Mouse (Mus musculus) embryo, embryonic 9.5 days (tissue): ENCODE measurements around the gene Mbnl1.

ENCODE experiments used
- DNase-seq: peaks from one replicate; pipeline ENCODE4 v3.0.0-alpha.2; 2017; ENCODE audit errors: extremely low spot score

Mbnl1 gene

DNA sequence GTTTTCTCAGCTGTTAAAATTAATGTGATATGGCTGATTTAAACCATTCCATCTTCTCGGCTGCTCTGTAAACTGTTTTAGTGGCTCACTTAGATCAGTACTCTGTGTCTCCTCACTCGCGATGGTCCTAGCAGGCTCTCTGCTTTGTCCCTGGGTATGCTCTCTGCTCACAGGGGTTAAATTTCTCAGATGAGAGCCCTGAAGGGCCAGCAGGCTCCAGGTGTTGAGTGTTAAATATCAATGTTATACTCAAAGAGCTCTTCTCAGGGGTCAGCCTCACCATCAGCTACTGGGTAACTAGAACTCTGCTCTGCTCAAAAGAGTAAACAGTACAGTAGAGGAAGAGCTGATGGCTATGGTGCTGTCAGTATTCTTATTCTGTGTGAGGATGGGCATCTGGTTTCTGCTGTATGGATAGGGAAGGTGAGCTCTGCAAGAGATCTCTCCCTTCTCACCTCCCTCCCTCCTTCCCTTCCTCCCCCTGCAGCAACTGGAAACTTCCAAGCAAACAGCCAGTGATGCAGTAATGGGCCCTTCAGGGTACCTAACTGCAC, 44.7 kb downstream of the Mbnl1 start:
- DNase-seq = no peak

DNA sequence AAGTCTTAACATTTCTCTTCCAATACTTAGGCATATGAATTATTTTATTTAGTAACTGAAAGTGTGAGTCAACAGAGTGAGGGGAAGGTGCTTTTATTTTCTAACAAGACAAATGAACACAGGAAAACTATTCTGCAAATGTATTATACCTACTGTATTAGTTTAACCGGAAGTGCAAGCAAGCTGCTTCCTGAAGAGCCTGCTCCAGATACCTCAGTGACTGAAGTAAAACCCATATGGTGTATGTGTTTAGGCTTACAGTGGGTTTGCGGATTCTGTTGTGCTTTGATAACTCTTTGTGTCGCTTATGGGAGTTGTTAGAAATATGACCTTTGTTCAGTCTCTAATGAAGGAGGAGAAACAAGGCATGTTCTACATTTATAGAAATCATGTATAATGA, 46.7 kb downstream of the Mbnl1 start:
- DNase-seq = no peak

DNA sequence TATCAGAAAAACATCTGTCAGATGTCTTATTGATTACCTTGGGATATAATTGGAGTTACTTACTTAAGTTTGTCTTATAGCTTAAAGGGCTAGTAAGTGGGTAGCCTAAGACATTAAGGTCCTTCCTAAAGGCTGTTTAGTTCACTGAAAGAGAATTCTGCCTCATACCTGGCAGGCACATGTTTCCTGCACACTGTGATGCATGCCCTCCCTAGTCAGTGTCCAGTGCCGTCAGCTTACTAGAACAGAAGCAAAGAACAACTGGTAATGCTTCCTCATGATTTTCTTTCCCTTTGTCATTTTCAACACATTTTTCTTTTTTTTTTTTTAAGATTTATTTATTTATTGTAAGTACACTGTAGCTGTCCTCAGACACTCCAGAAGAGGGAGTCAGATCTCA, 51.5 kb downstream of the Mbnl1 start:
- DNase-seq = no peak

DNA sequence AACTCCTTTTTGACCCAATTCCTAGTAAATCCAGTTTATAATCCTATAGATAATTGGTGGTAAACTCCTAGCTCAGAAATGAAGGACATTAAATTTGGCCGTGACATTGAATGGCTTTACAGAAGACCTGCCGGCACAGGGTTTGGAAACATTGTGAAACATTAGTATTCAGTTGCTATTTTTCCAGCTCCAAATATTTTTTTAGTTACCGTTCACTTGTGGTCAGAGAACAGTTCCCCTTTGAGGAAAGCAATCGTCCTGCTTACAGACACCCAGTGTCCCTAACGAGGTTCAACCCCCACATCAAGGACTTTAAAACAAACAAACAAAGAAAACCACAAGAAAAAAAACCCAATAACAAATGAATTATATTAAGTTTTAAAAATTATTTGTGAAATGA, 58.7 kb downstream of the Mbnl1 start:
- DNase-seq = no peak

DNA sequence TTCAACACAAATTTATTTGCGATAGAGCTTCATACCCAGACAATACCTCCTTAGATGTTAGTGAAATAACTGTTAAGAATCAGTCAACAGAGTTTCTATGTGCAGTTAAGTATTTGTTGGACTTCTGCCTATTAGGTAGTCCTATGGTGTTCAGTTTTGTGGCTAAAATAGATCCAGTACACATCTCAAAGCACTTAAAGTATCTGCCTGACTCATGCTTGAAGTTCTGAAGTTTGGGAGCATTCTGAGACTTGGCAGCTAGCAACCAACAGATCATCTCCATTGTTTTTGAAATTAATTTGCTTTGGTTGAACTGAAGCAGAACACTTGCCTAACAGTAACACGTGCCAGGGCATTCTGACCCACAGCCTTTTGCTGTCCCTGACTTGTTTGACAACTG, 59.2 kb downstream of the Mbnl1 start:
- no peak for DNase-seq

DNA sequence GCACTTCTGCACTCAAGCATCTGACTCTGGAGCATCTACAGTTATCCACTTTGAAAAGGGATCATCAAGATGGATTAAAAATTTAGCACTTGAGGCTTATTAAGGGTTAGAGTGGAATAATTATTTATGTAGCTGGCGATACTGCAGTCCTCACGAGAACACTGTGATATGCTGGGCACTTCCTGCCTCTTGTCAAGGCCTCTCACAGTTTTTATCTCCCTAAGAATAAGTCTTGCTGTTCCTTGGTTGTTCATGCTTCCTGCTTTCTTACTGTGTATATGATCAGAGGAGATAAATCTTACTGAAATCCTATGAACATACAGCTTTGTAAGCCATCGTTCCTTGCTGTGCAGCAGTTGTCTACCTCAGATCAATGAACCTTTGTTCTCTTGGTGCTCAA, 62.6 kb downstream of the Mbnl1 start:
- no peak for DNase-seq

DNA sequence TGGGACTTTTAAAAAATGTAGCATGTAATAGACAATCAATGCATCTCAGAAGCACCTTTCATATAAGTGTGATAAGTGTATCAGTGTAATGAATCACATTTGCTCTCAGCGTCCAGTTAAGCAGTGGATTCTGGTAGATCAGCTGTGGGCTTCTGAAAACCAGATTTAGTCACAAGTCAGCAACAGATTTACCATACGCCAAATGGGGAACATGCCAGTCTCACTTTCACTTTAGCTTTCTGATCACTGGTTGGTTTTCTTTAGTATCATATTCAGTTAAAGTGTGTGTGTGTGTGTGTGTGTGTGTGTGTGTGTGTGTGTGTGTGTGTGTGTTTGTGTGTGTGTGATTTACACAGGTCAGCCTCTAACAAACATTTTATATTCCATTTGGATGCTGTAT, 64.4 kb downstream of the Mbnl1 start:
- no peak for DNase-seq

DNA sequence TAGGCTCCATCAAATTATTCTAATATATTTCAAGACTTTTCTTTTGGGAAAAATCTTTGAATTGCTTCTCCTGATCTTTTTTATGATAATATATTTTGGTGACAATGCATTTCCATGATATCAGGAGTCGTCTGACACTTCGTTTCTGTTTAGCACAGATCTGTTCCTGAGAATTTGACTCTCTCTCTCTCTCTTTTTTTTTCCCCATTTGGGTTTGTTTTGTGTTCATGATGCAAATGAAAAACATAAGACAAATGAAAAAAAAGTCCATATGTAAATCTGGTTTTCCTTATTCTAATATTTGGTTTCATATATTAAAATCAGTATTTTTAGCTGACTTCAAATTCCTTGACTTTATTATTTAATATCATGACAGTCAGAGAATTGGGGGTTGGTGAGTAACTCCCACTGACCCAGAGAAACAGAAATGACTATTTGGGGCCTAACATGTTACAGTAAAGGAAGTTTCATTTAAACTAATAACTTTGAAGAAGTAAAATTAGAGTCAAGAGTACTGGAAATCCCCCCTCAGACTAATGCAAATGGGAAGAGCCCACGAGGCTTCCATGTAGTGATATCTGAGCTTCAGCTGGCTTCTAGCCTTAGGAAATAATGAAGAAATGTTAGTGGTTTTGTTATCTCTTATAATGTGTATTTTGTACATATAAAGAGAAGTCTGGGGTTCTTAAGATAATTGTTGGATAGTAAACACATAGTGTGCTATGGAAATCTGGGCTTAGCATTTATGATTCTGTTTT, 65.8 kb downstream of the Mbnl1 start:
- DNase-seq = no peak

DNA sequence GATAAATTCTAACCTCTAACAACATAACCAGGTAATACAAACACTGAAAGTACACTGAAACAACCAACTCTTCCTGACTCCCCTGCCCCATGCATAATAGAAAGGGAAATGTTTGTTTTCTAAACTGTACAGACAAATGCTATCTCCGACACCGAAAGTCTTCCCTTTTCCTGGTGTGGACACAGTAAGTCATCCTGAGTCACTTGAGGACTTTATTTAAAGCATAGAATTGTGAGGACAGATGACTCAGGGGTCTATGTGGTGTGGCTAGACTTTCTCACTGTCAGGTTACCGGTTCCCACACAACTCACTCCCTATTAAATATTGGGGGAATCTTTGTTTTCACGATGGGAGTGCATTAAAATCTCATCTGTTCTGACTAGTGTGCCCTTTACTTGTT, 68.5 kb downstream of the Mbnl1 start:
- DNase-seq = no peak

DNA sequence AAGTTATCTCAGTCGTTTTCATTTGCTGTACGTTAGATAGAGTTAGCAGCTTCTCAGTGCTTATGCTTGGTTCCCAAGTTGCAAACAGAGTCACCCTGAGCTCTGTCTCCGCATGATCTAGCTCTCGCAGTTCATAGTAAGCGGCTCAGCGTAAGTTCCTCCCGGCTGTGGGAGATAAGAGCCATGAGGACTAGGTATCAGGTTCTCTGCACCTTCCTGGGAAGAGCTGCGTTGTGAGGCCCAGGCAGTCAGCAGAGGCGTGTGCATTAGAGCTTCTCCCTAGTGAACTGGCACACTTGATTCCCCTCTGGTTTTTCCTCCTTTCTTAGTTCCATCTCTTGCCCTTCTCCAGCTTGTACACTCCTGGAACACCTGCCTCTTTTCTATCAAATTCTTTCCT, 73.6 kb downstream of the Mbnl1 start:
- no peak for DNase-seq

DNA sequence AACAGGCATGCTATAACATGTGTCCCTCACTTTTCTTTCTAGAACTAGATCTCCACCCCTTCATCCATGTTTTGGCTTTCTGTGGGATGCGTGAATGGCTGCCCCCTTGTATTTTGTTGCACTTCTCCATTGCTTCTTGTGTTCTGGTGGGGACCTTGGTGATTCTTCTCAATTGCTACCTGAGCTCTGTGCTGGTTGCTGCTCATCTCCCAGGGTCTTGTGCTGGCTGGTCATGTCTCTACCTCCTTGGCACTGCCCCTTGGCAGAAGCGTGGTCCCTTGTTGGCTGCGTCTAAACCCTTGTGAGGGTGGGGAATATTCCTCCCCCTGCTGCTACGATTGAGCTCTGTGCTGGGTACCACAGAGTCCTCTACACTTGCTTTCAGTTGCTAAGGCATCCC, 74.3 kb downstream of the Mbnl1 start:
- no peak for DNase-seq

DNA sequence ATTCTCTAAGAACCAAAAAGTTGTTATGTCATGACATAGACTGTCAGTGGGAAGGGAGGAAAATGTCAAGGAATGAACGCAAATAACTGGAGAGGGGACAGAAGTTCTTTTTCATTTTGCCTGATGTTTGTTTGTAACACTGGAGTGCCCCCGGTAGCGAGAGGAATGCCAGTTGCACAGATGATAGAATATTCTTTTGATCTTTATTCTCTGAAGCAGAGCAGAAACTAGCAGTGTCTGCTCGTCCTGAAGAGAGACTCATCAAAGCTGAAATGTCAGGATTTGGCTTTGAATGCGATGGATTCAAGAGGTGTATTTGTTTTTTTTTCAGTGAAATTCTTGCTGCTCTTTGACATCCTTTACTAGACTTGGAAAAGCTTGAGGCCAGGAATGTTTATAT, 77.9 kb downstream of the Mbnl1 start:
- DNase-seq = no peak

DNA sequence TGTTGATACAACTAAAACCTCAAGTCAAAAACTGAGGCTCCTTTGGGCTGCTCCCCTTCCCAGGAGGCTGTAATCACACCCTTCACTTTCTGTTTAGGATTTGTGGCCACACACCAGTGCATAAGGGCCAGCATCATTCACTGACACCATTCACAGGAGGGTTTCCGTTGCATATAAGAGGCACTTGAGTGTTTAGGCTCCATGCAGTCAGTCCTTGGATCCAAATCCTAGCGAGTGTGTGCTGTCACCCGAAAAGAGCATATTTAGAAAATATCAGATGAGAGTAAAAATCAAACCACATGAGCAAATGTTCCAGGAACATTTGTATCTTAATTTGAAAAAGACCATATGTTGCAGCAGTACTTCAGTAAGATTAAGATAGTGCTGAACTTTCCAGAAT, 79.0 kb downstream of the Mbnl1 start:
- DNase-seq = no peak

DNA sequence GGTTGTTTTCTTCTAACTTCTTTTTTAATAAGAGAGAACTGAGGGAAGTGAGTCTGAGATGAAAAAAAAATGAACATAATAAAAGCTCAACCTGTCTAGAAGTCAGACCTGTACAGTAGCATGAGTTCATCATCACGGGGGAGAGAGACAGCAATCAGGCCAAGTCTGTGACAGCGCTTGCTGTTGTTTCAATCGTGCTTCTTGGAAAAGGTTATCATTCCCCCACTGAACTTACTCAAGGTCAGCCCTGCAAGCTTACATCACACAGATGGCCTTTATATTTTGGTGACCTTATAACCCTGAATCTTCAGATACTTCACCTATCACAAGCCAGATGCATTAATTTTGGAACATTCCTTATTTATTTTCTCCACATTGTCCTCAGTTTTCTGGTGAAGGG, 80.4 kb downstream of the Mbnl1 start:
- DNase-seq = no peak

DNA sequence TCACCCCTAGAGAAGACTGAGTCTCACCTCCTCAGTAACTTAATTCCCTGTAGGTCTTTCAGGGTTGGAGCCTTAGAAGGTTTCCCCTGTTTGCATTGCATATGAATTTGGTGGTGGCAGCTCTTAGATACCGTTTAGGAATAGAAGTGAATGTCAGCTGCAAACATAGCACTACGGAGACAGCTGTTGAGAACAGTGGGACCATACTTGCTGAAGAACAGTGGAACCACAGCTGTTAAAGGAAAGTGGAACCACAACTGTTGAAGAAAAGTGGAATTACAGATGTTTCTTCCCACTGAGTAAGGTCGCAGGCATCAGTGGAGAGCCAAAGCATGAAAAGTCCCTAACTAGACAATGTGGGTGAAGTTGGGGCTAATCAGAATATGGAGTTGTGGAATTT, 84.0 kb downstream of the Mbnl1 start:
- DNase-seq = no peak

DNA sequence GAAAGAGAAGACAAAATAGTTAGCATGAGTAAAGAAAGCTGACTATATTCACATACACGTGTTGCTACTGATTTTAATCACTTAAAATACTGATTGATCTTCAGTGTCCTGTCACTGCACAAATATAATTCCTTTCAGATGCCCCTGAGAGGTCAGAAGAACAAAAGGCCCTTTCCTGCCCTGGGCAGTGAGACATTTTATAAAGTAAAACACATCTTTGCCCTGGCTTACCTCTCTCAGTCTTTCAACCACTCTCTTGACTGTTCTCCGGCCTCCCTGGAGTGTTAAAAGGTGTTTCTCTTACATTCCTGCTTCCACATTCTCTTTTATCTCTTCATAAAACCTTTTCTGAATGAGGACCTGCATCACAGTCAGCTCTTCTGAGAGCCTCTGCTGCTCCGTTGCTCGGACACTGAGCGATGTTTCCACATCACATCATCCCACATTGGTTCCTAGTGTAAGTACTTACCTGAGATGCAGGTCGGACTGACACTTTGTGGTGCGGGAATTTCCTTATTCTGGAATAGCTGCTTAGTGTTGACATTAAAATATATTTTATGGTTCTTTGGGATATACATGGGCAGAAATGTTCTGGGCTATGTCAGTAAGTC, 85.7 kb downstream of the Mbnl1 start:
- DNase-seq = no peak

DNA sequence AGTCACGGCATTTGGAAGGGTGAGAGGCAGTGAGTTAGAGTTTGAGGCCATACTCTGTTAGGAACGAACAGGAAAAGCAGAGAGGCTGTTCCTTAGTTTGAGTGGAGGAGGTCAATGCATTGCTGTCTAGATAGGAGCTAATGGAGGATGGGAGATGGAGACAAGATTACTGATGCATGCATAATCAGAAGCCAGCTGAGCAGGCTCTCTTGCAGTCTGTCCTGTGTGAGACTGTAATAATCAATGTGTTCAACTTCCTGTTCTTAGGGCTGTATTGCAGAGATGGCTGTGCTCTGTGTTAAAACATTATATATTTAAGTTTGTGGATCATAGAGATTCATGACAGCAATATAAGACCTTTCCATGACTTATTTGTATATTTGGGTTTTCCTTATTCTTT, 87.1 kb downstream of the Mbnl1 start:
- DNase-seq = no peak

DNA sequence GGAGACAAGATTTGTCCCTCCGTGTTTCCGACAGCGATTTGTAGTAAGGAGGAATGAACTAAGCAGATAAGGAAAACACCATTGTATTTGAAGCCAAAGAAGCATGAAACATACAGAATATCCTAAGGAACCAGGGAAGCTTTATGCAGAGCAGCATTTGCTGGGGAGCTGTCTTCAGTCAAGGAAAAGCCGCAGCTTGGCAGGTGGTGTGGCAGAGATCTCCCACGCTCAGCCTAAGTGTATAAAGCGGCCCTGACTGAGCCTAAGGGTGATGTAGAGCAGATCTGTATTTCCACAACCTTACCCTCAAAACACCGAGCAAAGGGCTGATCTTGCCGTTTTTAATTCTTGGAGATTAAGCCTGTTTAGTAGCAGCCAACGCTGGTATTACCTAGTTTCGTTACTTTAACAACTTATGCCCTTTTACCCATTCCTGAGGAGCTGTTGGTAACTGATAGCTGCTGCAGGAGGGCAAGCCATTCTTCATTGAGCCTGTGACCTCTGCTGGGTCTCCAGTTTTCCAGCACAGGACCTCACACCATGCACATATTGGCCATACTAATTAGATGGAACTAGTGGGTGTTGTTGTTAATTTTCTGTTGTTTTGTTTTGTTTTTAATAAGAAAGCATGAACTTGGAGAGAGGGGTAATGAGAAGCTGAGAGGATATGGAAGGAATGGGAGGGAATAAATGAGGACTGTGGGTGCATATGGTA, 91.1 kb downstream of the Mbnl1 start:
- DNase-seq = no peak

DNA sequence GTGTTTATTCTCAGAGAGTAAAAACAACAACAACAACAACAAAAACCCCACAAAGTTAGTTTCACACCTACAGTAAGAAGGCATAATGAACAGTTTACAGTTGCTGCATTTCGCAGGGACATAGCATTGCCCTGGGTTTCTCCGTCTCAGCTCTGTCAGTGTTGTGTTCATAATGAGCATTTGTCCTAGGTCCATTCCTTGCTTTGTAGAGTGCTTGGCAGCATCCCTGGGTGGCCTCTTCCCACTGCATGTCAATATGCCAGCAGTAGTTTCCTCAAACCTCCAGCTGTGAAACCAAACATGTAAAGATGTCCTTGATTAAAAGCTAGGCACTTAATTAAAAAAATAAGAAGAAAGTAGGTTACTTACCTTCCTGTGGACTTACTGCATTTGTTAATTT, 91.6 kb downstream of the Mbnl1 start:
- DNase-seq = no peak

DNA sequence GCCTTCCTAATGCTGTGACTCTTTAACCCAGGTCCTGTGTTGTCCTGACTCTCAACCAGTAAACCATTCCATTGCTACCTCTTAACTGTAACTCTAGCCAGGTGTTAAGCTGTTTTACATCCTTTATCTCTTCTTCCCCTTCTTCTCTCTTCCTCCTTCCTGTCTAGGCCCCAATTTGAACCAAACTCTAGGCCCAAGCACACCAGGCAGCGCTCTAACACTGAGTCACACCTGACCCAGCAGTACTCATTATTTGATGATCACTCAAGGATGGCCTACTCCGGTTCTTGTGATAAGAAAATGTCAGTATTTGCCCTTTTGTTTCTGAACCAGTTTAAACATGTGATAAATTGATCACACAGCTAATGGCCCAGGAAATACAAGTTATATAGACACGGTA, 92.6 kb downstream of the Mbnl1 start:
- no peak for DNase-seq

DNA sequence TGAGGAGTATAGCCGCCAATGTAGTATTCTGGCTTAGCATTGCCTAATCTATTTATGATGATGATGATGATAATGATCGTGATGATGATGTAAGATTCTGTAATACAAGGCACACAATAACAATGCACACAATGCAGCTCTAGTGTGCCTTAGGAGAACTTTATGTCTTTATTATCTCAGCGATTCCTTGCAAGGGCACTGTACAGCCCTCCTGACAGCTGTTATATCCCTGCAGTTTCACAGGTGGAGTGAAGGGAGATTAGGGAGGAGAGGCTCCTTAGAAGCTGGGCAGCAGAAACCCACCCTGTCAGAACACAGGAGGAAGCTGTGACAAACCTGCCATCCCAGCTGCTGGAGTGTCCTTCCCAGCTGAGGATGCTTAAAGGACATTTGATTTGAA, 93.3 kb downstream of the Mbnl1 start:
- no peak for DNase-seq

DNA sequence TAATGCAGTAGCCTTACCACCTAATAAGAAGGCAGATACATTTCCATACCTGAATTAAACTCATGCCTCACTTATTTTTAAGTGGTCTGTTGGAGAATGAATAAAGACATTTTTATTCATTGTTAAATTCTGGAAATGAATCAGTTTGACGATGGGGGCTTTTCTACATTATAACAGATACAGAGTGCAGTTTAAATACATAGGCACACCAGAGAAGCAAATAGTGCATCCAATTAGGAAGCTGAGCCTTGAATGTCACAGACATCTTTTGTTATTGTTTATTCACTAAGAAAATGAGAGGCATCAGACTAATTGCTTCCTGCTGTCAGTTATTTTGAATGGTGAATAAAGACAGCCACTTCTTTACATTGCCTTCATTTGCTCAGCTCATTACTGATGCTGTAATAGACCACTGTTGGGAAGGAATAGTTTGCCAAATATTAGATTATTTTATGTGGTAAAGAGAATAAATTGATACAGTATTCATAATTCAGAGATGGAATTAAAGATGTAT, 95.6 kb downstream of the Mbnl1 start:
- DNase-seq = no peak
